8 mouse cellular contexts compared by ENCODE assay signal in genomic region chr3:51652701-51653100, GRCm38 (mm10). TPM values are rescaled to one million over a fixed set of nuclear protein-coding genes. Genes with fewer than 3 reads are reported as not detected.
DNase-seq lines count a peak whose midpoint lies in the region; ATAC-seq and TF ChIP-seq lines count a peak whose summit lies in the region.

No protein-coding gene starts in this region.

- no peak overlapping the region for H3K4me3 ChIP-seq in hindbrain, embryonic 12.5 days
- H3K4me3 ChIP-seq in limb, embryonic 14.5 days (replicated peaks; ENCODE audit: low read length): peak overlapping the region; percentile 21
- H3K4me3 ChIP-seq in midbrain, embryonic 15.5 days: no peak overlapping the region

- H3K36me3 ChIP-seq in hindbrain, embryonic 12.5 days: no peaks in the 10 kb centered on the region
- no peaks in the 10 kb centered on the region for H3K36me3 ChIP-seq in limb, embryonic 14.5 days (ENCODE audit: control insufficient read depth, insufficient read depth, low read length)
- H3K36me3 ChIP-seq in midbrain, embryonic 15.5 days (replicated peaks): no peaks in the 10 kb centered on the region

- 5% methylated on average over 9 of the region's 9 CpGs for WGBS in hindbrain, embryonic 12.5 days
- 0% methylated on average over 6 of the region's 9 CpGs for WGBS in limb, embryonic 14.5 days
- 2% methylated on average over 9 of the region's 9 CpGs for whole genome bisulfite sequencing in midbrain, embryonic 15.5 days

- H3K27me3 ChIP-seq in hindbrain, embryonic 12.5 days: no peaks in the 10 kb centered on the region
- no peaks in the 10 kb centered on the region for H3K27me3 ChIP-seq in limb, embryonic 14.5 days (ENCODE audit: control insufficient read depth, insufficient read depth, low read length)
- H3K27me3 ChIP-seq in midbrain, embryonic 15.5 days (replicated peaks): no peaks in the 10 kb centered on the region

- H3K9ac ChIP-seq in hindbrain, embryonic 12.5 days: 0 out of 2 replicates have a peak overlapping the region, but pooled peaks have one; percentile 24
- H3K9ac ChIP-seq in limb, embryonic 14.5 days (ENCODE audit: low read depth, low read length, severe bottlenecking): peak overlapping the region; percentile 36
- H3K9ac ChIP-seq in midbrain, embryonic 15.5 days: no peak overlapping the region

- H3K9me3 ChIP-seq in hindbrain, embryonic 12.5 days (replicated peaks): no peaks in the 10 kb centered on the region
- no peaks in the 10 kb centered on the region for H3K9me3 ChIP-seq in limb, embryonic 14.5 days (ENCODE audit: control insufficient read depth, low read length)
- no peaks in the 10 kb centered on the region for H3K9me3 ChIP-seq in midbrain, embryonic 15.5 days

- no peak for TF ChIP-seq POLR2A in limb, embryonic 14.5 days (IDR thresholded peaks at IDR 0.05; ENCODE audit: borderline replicate concordance, extremely low read depth, insufficient read depth, insufficient read length)

- peak; percentile 63 for DNase-seq in MN1 (ENCODE audit: low spot score)
- DNase-seq in brain, adult 2 months (ENCODE audit: low read depth, low spot score): peak; percentile 29
- peak; percentile 70 for DNase-seq in forelimb bud, embryonic 11.5 days (ENCODE audit: low read depth, low spot score)
- peak; percentile 55 for DNase-seq in limb, embryonic 14.5 days (ENCODE audit: low spot score)
- DNase-seq in thymus, postnatal 36 days: peak; percentile 54 to 61
- no peak for DNase-seq in right cerebral cortex, postnatal 4 days

- ATAC-seq in hindbrain, embryonic 12.5 days (ENCODE audit: low FRiP score): no peak
- ATAC-seq in limb, embryonic 14.5 days (ENCODE audit: low FRiP score, low read depth): peak; percentile 63
- ATAC-seq in midbrain, embryonic 15.5 days (replicated peaks): no peak

- peaks cover 9% of the 10 kb centered on the region for H3K4me1 ChIP-seq in hindbrain, embryonic 12.5 days
- H3K4me1 ChIP-seq in limb, embryonic 14.5 days (ENCODE audit: control insufficient read depth, insufficient read depth, low read length): peaks cover 9% of the 10 kb centered on the region
- peaks cover 17% of the 10 kb centered on the region for H3K4me1 ChIP-seq in midbrain, embryonic 15.5 days

- peak overlapping the region; percentile 23 for H3K27ac ChIP-seq in hindbrain, embryonic 12.5 days
- peak overlapping the region; percentile 48; the same call in 1 of the 2 replicates for H3K27ac ChIP-seq in limb, embryonic 14.5 days (replicated peaks; ENCODE audit: low read depth, low read length)
- H3K27ac ChIP-seq in midbrain, embryonic 15.5 days: no peak overlapping the region

- H3K4me2 ChIP-seq in hindbrain, embryonic 12.5 days (replicated peaks): peak overlapping the region; percentile 42
- peak overlapping the region; percentile 43 for H3K4me2 ChIP-seq in limb, embryonic 14.5 days (replicated peaks; ENCODE audit: low read depth, low read length, severe bottlenecking)
- peak overlapping the region; percentile 32 for H3K4me2 ChIP-seq in midbrain, embryonic 15.5 days

RNA-seq across cellular contexts. Expression of gene Mgst2, which starts 7.5 kb away (rescaled TPM):
- 0.58 and 1.3 TPM in 2 replicates for polyA plus RNA-seq in hindbrain, embryonic 12.5 days (2016; fragmentation: Nextera tagmentation; extraction: Ambion mirVana)
- 0.54 and 0.99 TPM in 2 replicates for polyA plus RNA-seq in limb, embryonic 14.5 days (2012; rRNA removed)
- 2.5 and 6.0 TPM in 2 replicates for polyA plus RNA-seq in limb, embryonic 14.5 days (2014; fragmentation: Nextera tagmentation; extraction: Ambion mirVana)
- polyA plus RNA-seq in midbrain, embryonic 15.5 days (2015; fragmentation: Nextera tagmentation; extraction: Ambion mirVana): 0.48 and 0.57 TPM in 2 replicates
